Mouse (Mus musculus) spleen, embryonic (tissue): ENCODE data around the gene Sema6d.

ENCODE experiments used
- CTCF ChIA-PET: fragments of 350-600 bp; sonication (Branson Sonifier 250); formaldehyde crosslinking; loops from one replicate; lab custom pipeline; 2022; lab: Charles Lee

The Sema6d gene

DNA sequence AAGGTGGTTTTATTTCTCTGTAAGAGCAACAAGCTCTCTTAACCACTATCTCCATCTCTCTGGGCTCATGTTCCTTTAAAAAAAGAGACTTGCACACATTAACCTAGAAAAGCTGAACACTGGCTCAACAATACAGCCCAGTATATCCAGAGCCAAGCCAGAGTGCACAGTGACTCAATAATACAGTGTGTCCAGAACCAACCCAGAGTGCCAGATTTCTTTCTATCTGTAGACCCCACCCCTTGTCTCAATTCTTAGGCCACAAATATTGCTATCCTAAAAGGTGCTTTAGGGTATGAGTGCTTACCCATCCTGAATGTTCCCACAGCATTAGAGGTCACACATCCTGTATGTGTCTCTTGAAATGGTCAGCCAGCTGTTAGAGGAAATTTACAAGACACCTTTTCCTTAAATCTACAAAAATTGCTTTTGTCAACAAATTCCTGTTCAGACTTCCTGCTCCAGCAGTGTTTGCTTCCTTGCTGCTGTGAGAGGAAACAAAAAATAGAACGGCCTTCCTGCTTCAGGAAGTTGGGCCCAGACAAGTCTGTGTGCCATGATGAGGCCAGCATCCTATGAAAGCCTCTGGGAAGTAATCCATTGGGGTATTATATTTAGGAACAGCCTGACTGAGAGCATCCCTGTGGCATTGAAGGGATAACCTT lies 465.1 kb downstream of the Sema6d start:
- CTCF ChIA-PET, result no interaction called here

DNA sequence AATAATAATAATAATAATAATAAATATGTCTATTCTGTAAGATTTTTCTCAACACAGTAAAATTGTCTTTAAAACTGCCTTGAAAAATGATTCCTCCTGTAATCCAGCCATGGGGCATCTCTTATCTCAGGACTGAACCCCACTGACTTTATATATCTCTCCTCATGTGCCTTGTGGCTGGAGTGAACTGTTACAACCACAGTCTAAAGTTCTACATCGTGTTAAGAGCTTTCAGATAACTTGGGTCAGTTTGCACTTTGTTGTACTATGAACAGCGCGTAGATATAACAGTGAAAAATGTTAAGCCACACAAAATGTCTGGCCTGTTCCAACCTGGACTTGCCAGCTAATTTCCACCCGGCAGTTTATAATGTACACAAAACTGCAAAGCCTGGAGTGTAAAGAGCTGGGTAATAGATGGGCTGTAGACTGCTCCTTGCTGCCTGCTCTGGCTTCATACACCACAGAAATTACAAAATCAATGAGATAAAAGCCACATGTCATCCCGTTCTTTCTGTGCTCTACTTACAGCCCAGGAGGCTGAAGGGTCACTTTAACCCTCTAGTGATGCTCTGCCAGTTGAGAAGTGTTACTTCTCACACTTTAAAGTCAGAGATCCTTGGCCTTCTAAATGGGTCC lies 467.2 kb downstream of the Sema6d start:
- CTCF ChIA-PET, result no interaction called here

DNA sequence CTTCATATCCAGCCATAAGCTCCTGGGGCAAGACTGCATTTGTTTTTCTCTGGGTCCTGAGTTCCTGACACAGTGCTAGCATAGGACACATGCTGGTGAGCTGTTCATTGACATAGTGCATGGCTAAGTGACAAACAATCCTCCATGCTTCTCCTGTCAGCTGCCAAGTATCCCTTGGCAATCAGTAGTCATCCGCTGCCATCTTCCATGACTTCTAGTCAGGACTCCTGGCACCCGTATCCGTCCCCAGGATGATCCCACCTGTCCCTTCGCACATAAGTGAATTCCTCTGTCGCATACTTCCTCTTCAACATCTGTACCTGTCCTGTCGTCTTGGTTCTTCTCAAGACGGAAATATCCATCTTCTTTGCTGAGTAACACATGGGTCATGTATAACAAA lies 468.3 kb downstream of the Sema6d start:
- CTCF ChIA-PET, result no interaction called here

DNA sequence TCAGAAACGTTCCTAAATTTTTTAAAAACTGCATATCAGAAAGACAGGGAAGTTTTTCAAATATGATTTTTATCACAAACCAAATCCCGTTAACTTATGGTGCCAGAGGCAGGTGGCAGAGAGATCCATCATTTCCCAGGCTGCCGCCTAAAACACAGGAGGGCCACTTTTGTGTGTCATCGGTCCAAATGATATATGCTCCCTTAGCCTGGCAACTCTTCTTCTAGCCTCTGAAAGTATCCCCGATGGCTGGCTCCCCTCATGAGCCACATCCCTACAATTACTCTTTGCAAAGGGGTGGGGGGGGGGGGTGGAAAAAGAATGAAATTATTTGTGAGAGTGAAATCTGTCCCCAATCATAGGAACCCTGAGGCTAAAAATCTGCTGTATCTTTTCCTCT lies 471.9 kb downstream of the Sema6d start:
- CTCF ChIA-PET, result no interaction called here

DNA sequence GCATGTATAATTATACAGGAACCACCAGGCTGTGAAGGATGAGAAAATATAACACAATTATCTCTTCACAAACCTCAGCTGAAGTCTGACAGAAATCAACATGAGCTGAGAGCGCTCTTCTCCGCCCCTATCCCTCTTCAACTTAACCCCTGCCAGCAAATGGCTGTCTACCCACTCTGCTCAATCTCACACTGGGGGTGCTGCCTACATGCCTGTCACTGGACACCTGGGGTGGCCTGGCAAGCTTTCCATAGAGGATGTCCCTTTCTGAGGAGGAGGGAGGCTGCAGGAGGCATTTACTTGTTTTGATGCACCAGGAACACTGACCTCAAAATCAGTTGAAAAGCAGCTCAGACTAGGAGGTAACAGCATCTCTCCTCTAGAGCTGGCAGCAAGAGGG lies 472.3 kb downstream of the Sema6d start:
- CTCF ChIA-PET, result no interaction called here

DNA sequence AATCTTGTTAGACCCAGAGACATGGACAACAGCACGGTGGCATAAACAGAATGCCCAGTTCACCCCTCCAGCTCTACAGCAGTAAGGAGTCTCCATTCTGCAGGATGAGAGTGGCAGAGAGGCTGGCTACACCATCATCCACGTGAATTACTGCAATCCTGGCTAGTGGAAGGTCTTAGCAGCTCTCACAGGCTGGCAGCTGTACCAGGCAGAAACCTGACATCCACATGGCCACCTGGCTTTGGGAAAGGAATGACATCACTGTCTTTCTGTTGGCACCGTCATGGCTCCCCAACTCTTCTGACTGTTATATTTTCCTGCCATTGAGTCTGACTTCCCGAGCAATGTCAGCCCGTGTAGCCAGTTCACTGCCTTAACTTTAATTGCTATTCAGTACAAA lies 474.0 kb downstream of the Sema6d start:
- CTCF ChIA-PET, result interaction anchor here (0.7 kb wide), 1 partner anchor 123 kb away, joined by 3 read pairs; no protein-coding TSS in a partner anchor

DNA sequence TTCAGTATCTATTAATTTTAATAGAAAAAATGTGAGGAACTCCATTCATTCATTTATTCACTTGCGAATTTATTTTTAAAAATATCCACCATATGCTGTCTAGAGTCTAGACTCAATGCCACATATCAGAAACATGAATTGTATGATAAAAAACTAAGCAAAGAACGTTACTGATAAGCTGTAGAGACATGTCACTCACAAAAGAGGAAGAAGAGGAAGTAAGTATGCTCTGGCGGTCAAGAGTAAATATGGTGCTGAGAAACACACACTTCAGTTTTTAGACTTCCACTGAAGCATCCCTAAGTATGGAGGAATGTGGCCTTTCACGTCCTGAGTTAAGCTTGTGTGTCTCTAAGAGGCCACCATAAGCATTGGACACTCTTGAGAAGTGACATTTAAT lies 484.0 kb downstream of the Sema6d start:
- CTCF ChIA-PET, result no interaction called here

DNA sequence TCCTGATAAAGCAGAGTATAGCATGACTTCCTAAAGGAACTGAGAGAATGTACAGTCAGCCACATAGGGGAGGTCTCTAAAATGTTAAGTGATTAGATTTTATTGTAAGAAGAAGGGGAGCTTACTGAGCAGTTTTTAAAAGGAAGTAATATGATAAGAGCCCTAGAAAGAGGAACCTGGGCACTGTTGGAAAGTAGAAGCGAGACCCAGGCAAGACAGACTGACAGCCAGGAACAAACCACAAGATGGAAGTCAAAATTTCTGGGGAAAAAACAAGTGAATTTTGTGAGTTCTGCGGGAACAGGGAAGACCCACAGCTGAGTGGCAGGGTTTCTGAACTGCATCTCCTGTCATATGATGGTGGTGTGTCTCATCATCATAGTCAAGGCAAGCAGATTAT lies 486.3 kb downstream of the Sema6d start:
- CTCF ChIA-PET, result no interaction called here

DNA sequence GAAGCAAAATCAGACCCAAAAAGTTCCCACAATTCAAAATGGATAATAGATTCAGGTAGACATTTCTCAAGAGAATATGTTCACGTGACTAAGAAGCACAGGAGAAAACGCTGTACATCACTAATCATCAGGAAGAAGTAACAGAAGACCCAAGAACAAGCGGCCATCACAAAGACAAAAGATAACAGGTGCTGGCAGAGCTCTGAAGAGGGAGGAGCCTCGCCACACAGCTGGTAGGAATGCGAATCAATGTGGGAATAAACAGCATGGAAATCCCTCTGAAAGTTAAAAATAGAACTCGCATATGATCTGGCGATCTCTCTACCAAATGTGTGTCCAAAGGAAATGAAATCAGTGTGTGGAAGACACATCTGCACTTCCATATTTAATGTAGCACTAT lies 493.8 kb downstream of the Sema6d start:
- CTCF ChIA-PET, result no interaction called here

DNA sequence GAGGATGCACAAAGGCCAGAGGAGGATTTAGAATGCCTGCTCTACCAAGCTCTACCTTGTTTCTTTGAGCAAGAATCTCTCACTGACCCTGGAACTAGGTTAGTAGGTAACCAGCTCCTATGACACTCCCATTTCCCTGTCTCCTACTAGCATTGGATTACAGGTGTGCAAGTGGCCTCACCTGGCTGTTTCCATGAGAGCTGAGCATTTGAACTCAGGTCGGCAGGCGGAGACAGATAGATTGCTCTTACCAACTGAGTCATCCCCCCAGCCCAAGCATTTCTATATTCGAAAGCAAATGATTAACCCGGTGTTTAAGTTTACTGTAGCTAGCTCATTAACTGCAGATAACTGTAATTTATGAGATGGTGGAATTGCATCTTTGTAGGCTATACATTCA lies 503.0 kb downstream of the Sema6d start:
- CTCF ChIA-PET, result no interaction called here

DNA sequence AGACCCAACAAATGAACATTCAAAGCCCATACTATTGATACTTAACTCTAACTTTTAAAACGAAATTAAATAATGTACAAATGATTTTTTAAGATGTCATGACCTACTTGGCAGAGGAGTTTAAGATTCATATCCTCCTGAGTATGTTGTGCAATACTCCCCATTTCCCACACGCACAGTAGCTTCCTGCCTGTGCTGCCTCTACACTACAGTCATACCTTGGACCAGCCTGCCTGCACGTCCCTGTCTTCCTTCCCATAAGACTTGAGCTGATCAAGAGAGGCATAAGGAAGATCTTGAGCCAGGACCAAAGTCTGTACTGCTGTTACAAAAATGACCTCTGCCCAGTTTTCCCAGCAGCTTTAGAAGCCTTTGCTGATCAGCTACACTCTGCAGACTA lies 509.2 kb downstream of the Sema6d start:
- CTCF ChIA-PET, result interaction anchor here (0.6 kb wide), 2 partner anchors 218 to 790 kb away, joined by 3 to 5 read pairs; no protein-coding TSS in a partner anchor

DNA sequence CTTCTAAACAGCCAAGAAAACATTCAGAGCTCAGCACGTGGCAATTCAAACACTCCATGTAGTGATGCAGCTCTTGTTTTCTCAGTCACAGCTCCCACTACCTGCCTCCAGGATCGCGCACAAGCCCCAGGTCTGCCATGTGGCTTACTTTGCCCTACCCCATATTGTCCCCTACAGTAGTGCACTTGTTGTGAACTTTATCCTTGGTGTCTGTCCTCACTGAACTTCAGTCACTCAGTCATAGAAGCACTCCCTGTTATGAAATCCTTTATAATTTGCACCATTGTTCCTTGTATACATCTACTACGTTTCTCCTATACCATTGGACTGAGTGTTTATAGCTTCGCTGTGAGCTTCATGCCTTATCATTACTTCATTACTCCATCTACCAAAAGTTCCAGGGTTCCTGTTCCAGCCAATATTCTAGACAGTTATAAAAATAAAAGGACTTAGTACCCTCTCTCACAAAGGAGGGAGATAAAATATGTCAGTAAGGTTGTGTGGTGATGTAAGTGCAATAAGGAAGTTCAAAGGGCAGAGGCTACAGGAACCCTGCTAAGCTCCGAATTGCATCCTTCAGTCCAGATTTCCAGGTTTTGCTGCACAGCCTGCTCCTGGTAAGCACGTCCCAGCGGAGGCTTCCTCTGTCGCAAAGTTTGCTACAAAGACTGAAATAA lies 512.1 kb downstream of the Sema6d start:
- CTCF ChIA-PET, result no interaction called here

DNA sequence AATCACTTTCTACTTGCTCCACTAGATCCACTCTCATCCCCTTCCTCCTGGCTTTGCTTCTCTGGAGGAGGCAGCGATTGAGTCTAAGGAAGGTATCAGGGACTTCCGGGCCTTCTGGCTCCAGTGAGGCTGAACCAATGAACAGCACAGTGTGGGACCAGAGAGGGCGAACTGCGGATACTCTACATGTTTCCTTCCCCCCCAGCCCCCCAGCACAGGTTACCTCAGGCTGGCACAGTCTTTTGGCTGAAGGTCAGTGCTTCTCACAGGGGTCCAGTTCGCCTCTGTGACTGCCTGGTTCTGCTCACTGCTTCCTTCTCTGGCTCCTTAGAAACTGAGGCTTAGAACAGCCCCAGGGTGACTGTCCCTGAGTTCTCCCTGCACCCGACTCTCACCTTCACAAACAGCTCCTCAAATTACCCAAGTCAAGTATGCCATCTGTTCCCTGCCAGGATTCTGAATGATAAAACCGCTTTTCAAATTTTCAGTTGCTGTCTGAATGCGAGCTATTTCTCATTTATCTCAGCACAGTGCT lies 512.7 kb downstream of the Sema6d start:
- CTCF ChIA-PET, result no interaction called here

DNA sequence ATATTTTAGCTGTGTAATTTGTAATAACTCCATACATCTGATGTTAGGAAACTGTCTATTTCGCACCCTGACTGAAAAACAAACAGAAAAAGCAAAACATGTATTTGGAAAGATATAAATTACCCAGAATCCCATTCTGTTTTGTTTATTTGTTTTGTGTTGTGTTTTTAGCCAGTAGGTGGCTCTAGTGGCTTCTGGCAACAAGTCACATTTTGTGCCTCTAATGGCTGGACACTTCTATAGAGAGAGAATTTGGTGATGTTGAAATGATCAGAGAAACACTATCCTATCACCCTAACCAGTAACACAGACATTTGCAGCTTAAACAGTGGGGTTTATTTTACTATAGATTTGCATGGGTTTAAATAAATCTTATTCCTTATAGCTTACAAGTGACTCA lies 515.6 kb downstream of the Sema6d start:
- CTCF ChIA-PET, result interaction anchor here (0.6 kb wide), 2 partner anchors 287 to 323 kb away, joined by 3 to 4 read pairs; no protein-coding TSS in a partner anchor

DNA sequence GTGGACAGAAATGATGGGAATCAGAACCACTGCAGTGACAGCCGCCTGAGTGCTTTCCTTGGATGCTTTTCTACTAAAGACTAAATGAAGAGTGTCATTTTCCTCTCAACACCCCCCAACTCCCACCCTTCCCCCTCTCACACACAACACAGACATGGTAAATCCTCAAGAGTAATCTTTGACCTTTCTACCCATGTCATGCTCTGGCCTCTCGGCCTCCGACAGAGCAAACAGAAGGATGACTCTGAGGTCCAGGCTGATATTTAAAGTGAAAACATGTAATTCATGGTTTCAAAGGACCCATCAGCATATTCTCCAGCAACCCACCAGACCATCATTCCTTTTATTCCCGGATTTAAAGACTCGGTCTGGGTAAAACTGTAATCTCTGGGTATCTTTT lies 518.2 kb downstream of the Sema6d start:
- CTCF ChIA-PET, result no interaction called here

DNA sequence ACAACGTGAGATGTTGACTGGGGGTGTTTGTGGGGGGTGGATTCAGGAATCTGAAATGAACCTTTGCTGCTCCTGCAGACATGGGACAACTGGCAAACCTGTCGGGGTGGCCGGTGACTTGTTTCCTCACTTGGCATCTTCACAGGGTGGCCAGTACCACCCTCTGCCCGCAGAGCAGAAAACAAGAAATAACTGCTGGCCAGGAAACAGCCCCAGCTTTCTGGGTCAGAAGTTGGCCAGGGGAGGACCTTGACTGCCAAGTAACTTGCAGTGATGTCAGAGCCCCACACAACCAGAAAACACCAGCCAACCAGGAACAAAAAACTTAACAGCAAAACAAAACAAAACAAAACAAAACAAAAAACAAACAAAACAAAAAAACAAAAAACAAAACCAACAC lies 518.8 kb downstream of the Sema6d start:
- CTCF ChIA-PET, result no interaction called here

DNA sequence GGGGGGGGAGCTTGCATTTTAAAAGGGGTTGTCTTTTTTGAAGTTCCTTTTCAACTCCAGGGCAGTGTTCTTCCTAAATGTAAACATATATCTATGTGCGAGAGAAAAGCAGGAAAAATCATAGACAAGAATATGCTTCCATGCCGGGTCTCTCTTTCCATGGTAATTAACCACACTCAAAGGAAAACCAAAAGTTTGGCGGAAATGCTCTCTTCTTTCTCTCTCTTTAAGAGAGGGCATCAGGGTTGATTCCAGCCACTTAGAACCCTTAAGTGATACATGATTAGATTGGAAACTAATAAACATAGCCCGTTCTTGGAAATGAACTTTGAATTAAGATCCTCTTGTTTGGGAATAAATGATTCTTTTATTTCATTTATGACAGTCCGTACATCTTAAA lies 519.2 kb downstream of the Sema6d start:
- CTCF ChIA-PET, result no interaction called here

DNA sequence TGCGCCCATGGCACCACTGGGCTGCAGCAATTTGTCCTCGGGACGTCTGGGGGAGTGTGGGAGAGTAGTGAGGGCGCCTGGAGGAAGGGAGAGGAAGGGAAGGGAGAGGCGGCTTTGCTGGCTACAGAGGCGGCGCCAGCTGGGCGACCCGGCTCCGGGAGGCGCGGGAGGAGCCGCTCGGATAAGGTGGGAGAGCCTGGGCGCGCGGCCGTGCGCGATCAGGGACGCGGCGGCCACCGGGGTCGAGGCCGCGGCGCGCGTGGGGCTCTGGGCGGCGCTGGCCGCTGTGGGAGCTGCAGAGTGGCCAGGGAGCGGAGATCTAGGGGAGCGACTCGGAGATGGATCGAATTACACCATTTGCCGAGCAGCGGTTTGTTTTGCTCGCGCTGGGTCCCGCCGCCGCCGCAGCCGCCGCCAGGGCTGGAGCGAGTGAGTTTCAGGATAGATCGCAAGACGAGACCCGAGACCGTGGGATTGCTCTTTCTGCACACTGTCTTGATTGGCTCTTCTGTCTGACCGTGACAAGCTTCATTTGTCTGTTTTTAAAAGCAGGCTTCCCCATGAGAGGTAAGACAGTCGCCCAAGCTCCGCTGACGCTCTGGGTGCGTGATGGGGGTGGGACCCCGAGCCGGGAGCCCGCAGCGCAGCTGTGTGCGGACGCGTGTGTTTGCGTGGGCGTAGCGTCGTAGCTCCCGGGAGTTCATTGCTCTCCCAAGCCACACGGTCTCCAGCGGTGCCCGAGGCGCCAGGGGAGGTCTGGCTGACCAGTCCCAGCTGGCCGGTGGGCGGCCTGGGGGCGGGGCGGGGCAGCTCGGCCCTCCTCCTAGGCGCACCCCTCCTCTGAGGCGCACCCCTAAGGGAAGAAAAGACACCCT lies 520.2 kb downstream of the Sema6d start:
- CTCF ChIA-PET, result interaction anchor here (0.5 kb wide), 1 partner anchor 92 kb away, joined by 3 read pairs; no protein-coding TSS in a partner anchor

DNA sequence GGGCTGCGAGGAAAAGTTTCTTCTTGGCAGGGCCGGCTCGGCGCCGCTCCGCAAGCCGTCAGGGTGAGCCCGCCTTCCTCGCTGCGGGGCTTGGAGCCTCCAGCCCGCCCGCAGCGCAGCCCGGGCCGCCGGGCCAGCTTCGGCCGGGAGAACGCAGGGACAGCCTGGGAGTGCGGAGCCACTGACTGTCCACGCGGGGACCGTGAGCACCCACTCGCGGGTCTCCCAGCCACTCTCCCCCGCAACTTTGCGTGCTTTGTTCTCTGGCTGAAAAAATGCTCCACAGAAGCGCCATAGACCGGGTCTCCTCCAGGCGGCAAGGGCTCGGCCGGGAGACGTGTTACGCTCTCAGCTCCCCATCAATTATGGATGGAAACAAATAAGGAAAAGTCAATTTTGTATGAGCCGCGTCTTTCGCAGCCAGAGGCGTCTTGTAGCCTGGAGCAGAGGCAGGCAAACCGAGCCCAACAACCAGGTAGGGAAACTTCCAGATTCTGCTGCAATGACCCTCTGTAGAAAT lies 520.9 kb downstream of the Sema6d start:
- CTCF ChIA-PET, result interaction anchor here (0.5 kb wide), 1 partner anchor 93 kb away, joined by 3 read pairs; no protein-coding TSS in a partner anchor

DNA sequence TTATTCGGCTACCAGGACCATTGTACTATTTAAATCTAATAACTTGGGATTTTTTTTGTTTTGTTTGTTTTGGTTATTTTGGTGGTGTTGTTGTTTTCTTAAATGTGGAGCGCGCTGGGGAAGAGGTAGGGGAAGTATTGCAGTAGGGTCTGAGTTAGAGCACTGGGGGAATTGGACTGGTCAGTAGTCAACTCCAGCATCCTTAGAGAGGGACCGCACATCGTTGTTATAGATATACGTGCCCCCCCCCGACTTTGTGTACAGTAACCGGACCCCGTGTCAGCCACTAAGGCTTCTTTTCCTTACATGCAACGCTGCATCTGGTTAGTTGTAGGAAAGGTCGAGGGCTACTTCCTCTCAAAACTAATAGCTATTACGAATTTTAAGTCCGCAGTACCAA lies 521.5 kb downstream of the Sema6d start:
- CTCF ChIA-PET, result no interaction called here

DNA sequence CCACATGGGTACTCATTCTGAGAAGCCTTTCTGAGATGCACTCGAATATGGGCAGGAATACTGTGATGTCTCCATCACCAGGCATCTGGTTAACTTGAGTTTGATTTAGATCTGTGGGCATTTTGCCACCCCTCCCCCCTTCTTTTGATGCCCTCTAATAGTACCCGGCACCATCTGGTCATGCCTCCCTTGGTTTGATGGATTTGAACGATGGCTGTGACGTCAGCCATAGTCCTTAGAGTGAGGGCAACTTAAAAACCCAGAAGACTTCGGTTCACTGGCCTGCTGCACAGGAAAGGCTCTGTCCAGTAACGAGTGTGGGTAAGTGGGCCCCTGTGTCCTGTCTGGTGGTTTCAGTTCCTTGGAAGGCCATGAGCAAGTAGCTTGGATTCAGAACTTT lies 522.5 kb downstream of the Sema6d start:
- CTCF ChIA-PET, result no interaction called here
